Mouse (Mus musculus) stomach, postnatal 0 days (tissue): Measurements from ENCODE around the gene Tceanc.

Experiments
- CTCF ChIP-seq: IDR thresholded peaks from 2 replicates; pipeline ENCODE4 v1.5.1; 2016; ENCODE audit warnings: antibody characterized with exemption, low read depth, mild to moderate bottlenecking, moderate library complexity
- EP300 ChIP-seq: optimal IDR thresholded peaks from 2 replicates; pipeline ENCODE3; 2016; ENCODE audit warnings: antibody characterized with exemption

DNA sequence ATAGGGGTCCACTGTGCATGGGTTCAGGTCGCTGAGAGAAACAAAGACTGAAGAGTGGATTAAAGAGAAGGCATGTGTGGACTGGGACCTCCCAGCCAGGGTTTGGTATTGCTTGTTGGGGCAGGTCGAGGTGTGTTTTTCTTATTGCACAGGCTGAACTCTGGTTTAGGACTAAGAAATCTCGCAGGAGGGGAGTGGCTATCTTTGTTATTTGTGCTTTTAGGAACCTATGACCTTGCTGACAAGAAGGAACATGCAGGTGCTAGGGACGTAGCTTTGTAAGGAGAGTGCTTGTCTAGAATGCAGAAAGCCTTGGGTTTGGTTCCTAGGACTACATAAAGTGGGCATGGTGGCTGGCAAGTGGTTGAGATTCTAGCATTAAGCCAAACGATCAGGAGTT is 47.0 kb upstream of the Tceanc start:
- TF ChIP-seq CTCF (no peak), EP300 (no peak)
